Mouse (Mus musculus) ES-Bruce4 (cell line): ENCODE results near the gene Prn. TPM values are rescaled to one million over a fixed set of nuclear protein-coding genes. Genes with fewer than 3 reads are reported as not detected.
A peak's percentile ranks its signal among the peaks of the same experiment; 100 is the strongest.

Source experiments
- H3K27ac ChIP-seq: 2 replicates; pipeline ENCODE4 v1.5.1; 2012; ENCODE audit warnings: low read length, inconsistent platforms; ENCODE audit not compliant: insufficient read depth
- H3K27me3 ChIP-seq: 2 replicates; pipeline ENCODE4 v1.6.1; 2012; ENCODE audit warnings: mild to moderate bottlenecking, low read length, inconsistent platforms; ENCODE audit not compliant: control insufficient read depth, poor library complexity, insufficient read depth, severe bottlenecking
- H3K36me3 ChIP-seq: 2 replicates; pipeline ENCODE4 v1.6.1; 2012; ENCODE audit warnings: inconsistent platforms, mild to moderate bottlenecking, low read length, moderate library complexity; ENCODE audit not compliant: control insufficient read depth, poor library complexity, insufficient read depth, severe bottlenecking
- H3K4me1 ChIP-seq: one replicate; pipeline ENCODE4 v1.8.1; 2011; ENCODE audit warnings: low read length; ENCODE audit not compliant: control insufficient read depth, insufficient read depth
- H3K4me3 ChIP-seq: 2 replicates; pipeline ENCODE4 v1.5.1; 2011; ENCODE audit warnings: low read depth, mild to moderate bottlenecking, low read length
- H3K9ac ChIP-seq: 2 replicates; pipeline ENCODE4 v1.6.1; 2012; ENCODE audit warnings: low read depth, mild to moderate bottlenecking, inconsistent platforms; ENCODE audit not compliant: poor library complexity, severe bottlenecking
- H3K9me3 ChIP-seq: replicated peaks from 2 replicates; pipeline ENCODE4 v1.6.1; 2012; ENCODE audit warnings: mild to moderate bottlenecking, low read length, inconsistent platforms; ENCODE audit not compliant: control insufficient read depth, poor library complexity, insufficient read depth, severe bottlenecking
- CTCF ChIP-seq: IDR thresholded peaks from one replicate; pipeline ENCODE4 v1.8.1; 2011; ENCODE audit warnings: low read depth, low read length
- EP300 ChIP-seq: IDR thresholded peaks from 2 replicates; pipeline ENCODE4 v1.6.1; 2011; ENCODE audit warnings: low read depth, low read length; ENCODE audit not compliant: insufficient read depth
- POLR2A ChIP-seq: IDR thresholded peaks from one replicate; pipeline ENCODE4 v1.8.1; 2011; ENCODE audit warnings: low read length; ENCODE audit not compliant: insufficient read depth
- polyA plus RNA-seq: library from polyadenylated mRNA; stranded (reverse); fragments of >200 nt; gene quantifications from 2 replicates; pipeline ENCODE4 v1.2.4, GENCODE M21; 2011; ENCODE audit warnings: low read depth; ENCODE audit not compliant: missing spikeins, insufficient read depth, insufficient read length

Gene Prn
- polyA plus RNA-seq, 1 experiment = not detected

DNA sequence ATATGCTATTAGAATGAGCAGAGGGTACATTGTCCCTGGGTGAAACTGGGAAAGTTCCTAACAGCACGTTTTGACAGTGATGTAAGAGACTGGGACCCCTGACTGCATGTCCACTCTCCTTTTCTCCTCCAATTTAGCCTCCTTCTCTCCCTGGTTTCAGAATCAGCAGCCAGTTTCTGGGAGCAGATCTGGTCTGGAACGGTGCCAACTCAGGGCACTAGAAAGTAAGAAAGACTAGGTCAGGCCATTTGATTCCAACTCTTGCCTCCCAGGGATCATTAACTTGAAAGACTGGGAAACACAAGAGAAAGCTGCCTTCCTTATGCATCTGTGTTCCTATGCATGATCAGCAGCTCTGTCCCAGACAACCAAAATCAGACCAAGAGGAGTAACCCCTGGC, 42.7 kb downstream of the Prn start:
- Histone ChIP-seq H3K9me3 (no peaks in the 10 kb centered on the region), H3K27ac (no peak overlapping the region), H3K9ac (no peak overlapping the region), H3K27me3 (no peaks in the 10 kb centered on the region), H3K4me1 (peaks cover 3% of the 10 kb centered on the region), H3K4me3 (no peak overlapping the region), H3K36me3 (no peaks in the 10 kb centered on the region)
- TF ChIP-seq POLR2A = no peak
- no peak for TF ChIP-seq CTCF
- no peak for TF ChIP-seq EP300

DNA sequence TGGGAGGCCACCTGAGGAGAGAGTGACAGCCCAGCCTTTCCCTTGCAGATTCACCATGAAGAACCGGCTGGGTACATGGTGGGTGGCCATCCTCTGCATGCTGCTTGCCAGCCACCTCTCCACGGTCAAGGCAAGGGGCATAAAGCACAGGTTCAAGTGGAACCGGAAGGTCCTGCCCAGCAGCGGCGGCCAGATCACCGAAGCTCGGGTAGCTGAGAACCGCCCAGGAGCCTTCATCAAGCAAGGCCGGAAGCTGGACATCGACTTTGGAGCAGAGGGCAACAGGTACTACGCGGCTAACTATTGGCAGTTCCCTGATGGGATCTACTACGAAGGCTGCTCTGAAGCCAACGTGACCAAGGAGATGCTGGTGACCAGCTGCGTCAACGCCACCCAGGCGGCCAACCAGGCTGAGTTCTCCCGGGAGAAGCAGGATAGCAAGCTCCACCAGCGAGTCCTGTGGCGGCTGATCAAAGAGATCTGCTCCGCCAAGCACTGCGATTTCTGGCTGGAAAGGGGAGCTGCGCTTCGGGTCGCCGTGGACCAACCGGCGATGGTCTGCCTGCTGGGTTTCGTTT, 43.3 kb downstream of the Prn start:
- peaks cover 3% of the 10 kb centered on the region for H3K4me1 ChIP-seq
- H3K27me3 ChIP-seq = no peaks in the 10 kb centered on the region
- H3K36me3 ChIP-seq = no peaks in the 10 kb centered on the region
- no peak for TF ChIP-seq POLR2A
- TF ChIP-seq EP300 = no peak
- TF ChIP-seq CTCF = no peak
- H3K9me3 ChIP-seq = no peaks in the 10 kb centered on the region
- H3K9ac ChIP-seq = no peak overlapping the region
- no peak overlapping the region for H3K27ac ChIP-seq
- H3K4me3 ChIP-seq = no peak overlapping the region

DNA sequence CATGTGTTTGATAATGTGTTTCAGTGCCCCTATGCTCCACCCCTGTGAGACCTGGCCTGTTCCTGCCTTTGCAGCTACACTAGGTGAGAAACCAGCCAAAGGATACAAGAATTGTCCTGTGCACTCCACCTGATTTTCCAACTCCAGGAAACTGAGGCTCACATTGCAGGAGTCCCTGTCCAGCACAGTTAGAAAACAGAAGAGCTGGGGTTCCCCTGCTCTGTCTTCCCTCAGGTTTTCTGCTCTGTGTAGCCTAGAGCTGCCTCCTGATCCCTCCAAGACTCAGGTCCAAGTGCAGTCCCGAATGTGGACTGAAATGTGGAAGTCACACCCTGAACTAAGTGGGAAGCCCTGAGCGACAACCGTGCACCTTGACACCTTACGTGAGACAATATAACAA, 44.0 kb downstream of the Prn start:
- TF ChIP-seq POLR2A (no peak), EP300 (no peak), CTCF (no peak)
- Histone ChIP-seq H3K27me3 (no peaks in the 10 kb centered on the region), H3K36me3 (no peaks in the 10 kb centered on the region), H3K27ac (no peak overlapping the region), H3K4me3 (no peak overlapping the region), H3K9me3 (no peaks in the 10 kb centered on the region), H3K4me1 (peaks cover 3% of the 10 kb centered on the region), H3K9ac (no peak overlapping the region)

DNA sequence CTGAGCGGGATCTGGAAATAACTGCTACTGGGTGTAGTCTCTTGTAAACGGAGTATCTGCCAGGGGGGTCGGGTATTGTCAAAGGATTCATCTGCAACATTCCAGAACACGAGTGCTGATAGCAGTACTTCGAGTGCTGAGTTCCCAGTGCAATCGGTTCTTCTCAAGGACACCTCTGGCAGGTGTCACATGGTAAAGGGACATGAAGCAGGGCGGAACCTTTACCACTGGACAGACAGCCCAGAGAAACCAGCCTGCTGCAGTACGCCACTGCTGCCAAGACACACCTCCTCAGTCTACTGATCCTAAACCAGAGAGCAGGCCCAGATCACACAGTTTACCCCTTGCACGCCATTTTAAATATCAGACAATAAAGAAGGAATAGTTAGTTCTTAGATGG, 45.1 kb downstream of the Prn start:
- Histone ChIP-seq H3K4me3 (no peak overlapping the region), H3K9me3 (no peaks in the 10 kb centered on the region), H3K27me3 (no peaks in the 10 kb centered on the region), H3K9ac (no peak overlapping the region), H3K36me3 (no peaks in the 10 kb centered on the region), H3K4me1 (no peaks in the 10 kb centered on the region), H3K27ac (no peak overlapping the region)
- TF ChIP-seq CTCF = no peak
- no peak for TF ChIP-seq EP300
- TF ChIP-seq POLR2A = no peak

DNA sequence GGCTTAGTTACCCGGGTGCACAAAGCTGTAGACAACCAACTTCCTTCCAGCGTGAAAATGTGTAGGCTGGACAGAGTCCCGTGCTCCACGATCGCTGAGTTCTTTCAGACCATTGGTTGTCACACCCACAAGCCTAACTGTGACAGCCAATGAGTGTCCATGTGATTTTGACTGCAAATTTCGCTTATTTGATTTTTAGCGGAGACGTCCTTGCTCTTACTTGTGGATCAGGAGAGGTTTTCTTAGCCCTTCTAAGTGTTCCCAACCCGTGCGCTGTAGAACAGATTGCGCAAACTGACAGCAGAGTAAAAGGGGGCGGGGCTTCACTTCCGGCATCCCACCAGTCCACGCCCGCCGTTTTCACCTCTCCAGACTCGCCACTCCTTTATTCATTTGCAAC, 45.5 kb downstream of the Prn start:
- Histone ChIP-seq H3K9ac (no peak overlapping the region), H3K27ac (no peak overlapping the region), H3K4me3 (peak overlapping the region; percentile 8; the same call in 1 of the 2 replicates), H3K27me3 (no peaks in the 10 kb centered on the region), H3K9me3 (no peaks in the 10 kb centered on the region), H3K4me1 (no peaks in the 10 kb centered on the region), H3K36me3 (no peaks in the 10 kb centered on the region)
- TF ChIP-seq EP300 (0 out of 2 replicates have a peak, but pooled peaks have one; percentile 51), CTCF (no peak)

DNA sequence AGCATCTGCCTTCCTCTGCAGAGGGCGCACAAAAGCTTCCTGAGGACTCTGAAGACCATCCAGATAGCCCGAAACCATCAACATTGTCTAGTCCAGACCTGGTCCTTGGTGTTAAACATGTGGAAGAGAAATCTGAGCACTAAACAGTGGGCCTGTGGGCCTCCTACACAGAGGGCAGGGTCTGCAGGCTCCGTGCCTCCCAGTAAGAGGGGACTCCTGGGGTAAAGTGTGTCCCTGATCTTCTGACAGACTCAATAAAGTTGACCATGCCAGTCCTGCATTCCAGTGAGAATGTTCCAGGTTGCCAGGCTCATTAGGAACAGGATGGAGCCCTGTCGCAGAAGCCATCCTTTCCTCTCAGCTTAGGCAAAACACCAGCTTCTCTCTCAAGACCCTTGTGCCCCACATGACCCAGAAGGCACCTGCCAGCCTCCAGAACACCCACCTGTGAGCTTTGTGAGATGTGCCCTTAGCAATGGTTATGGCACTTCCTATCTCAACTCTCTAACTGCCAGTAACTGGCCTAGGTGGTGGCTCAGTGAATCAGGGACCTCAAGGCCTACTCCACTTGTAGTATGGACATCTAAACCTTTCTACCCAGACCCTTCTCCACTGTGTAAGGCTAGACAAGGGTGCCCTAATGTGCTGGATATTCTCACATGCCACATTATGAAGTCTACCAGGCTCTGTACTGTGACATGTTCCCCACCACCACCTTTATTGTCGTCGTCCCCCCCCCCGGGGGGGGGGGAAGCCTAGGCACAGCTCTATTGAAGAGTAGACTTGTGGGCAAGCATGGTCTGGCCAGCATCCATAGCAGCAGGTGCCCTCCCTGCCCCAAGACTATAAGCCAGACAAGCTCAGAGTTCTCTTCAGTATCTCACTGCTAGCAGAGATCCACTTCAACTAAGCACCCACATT, 46.8 kb downstream of the Prn start:
- Histone ChIP-seq H3K4me1 (no peaks in the 10 kb centered on the region), H3K27ac (no peak overlapping the region), H3K9me3 (no peaks in the 10 kb centered on the region), H3K9ac (no peak overlapping the region), H3K4me3 (no peak overlapping the region), H3K27me3 (no peaks in the 10 kb centered on the region), H3K36me3 (no peaks in the 10 kb centered on the region)
- TF ChIP-seq CTCF = no peak
- TF ChIP-seq EP300 = no peak
- no peak for TF ChIP-seq POLR2A
